Mouse (Mus musculus): ENCODE data around the gene Tha1.
"Not testable (repeated sequence)": the region's sequence is repeated elsewhere in the genome, so short reads cannot be mapped to it uniquely, and the experiment has no call there.

Tha1 gene

DNA sequence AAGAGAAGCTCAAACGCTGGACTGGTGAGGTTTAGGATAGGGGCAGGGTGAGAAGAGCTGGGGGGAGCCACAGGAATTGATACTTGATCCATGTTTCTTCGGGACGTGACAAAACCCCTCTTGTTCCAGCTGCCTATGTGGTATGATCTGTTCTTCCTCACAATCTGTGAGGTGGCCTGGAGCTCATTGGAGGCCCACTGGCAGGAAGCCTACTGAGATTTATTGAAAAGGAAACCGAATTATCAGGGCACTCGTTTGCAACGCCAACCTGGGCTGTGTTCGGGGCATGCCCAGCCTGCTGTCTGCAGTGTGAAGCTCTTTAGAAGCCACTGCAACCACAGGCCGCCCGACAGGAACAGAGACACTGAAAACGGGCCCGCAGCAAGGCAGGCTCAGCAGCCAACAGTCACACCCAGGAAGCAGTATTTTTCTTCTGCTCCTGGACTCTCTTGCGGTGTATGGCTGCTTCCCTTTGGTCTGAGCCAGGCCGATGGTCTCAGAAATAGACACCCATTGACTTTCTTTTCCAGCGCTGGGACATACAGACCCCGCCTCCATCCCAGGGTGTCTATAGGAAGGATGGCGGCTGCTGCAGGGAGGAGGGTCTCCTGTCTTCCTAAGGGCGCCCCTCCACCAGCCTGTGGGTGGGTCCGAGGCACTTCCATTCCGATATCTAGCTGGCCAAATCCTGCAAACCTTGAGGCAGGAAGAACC is 24.9 kb downstream of the Tha1 start:
- no peaks in the 10 kb centered on the region for H3K36me3 ChIP-seq (ENCODE audit: control insufficient read depth, insufficient read depth, low read length, poor library complexity, severe bottlenecking)
- peak; percentile 47 for DNase-seq (ENCODE audit: low read depth, low spot score)
- H3K27me3 ChIP-seq (ENCODE audit: control insufficient read depth, insufficient read depth, low read length, poor library complexity, severe bottlenecking) = no peaks in the 10 kb centered on the region

- Histone ChIP-seq H3K27me3 (ENCODE audit: control insufficient read depth, insufficient read depth, low read length, poor library complexity, severe bottlenecking) (no peaks in the 10 kb centered on the region), H3K36me3 (ENCODE audit: control insufficient read depth, insufficient read depth, low read length, poor library complexity, severe bottlenecking) (no peaks in the 10 kb centered on the region)
- no peak for DNase-seq (ENCODE audit: low read depth, low spot score)
These were observed 25.6 kb downstream of the Tha1 start for GRCm38 (mm10) chr11:117847593-117848215.

GRCm38 (mm10) chr11:117846640-117847039 is 26.6 kb downstream of the Tha1 start:
- DNase-seq (ENCODE audit: low read depth, low spot score) = peak; percentile 55
- no peaks in the 10 kb centered on the region for H3K27me3 ChIP-seq (ENCODE audit: control insufficient read depth, insufficient read depth, low read length, poor library complexity, severe bottlenecking)
- H3K36me3 ChIP-seq (ENCODE audit: control insufficient read depth, insufficient read depth, low read length, poor library complexity, severe bottlenecking) = no peaks in the 10 kb centered on the region

DNA sequence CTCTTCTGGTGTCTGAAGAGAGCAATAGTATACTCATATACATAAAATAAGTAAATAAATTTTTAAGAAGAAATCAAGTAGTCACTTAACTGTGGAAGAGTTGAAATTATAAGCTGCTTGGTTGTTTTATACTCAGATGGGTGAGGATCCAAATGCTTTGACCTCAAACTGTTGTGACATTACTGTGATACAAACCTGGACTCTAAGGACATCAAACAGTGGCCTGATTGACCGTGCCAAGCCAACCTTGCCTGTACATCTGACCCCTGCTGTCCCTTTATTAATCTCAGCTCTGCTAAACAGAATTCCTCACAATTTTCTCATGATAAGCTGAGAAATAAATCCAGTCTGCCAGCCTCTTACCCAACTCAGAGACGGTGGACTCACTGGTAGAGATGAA is 27.6 kb downstream of the Tha1 start:
- H3K27me3 ChIP-seq (ENCODE audit: control insufficient read depth, insufficient read depth, low read length, poor library complexity, severe bottlenecking) = no peaks in the 10 kb centered on the region
- no peaks in the 10 kb centered on the region for H3K36me3 ChIP-seq (ENCODE audit: control insufficient read depth, insufficient read depth, low read length, poor library complexity, severe bottlenecking)
- no peak for DNase-seq (ENCODE audit: low read depth, low spot score)

GRCm38 (mm10) chr11:117844997-117845396 is 28.3 kb downstream of the Tha1 start:
- DNase-seq (ENCODE audit: low read depth, low spot score) = no peak
- Histone ChIP-seq H3K36me3 (ENCODE audit: control insufficient read depth, insufficient read depth, low read length, poor library complexity, severe bottlenecking) (no peaks in the 10 kb centered on the region), H3K27me3 (ENCODE audit: control insufficient read depth, insufficient read depth, low read length, poor library complexity, severe bottlenecking) (no peaks in the 10 kb centered on the region)

GRCm38 (mm10) chr11:117843434-117843833 is 29.8 kb downstream of the Tha1 start:
- no peak for DNase-seq (ENCODE audit: low read depth, low spot score)
- Histone ChIP-seq H3K27me3 (ENCODE audit: control insufficient read depth, insufficient read depth, low read length, poor library complexity, severe bottlenecking) (no peaks in the 10 kb centered on the region), H3K36me3 (ENCODE audit: control insufficient read depth, insufficient read depth, low read length, poor library complexity, severe bottlenecking) (no peaks in the 10 kb centered on the region)

GRCm38 (mm10) chr11:117840910-117841309 is 32.4 kb downstream of the Tha1 start:
- DNase-seq (ENCODE audit: low read depth, low spot score) = no peak
- Histone ChIP-seq H3K36me3 (ENCODE audit: control insufficient read depth, insufficient read depth, low read length, poor library complexity, severe bottlenecking) (no peaks in the 10 kb centered on the region; the same call in 1 of the 2 replicates), H3K27me3 (ENCODE audit: control insufficient read depth, insufficient read depth, low read length, poor library complexity, severe bottlenecking) (no peaks in the 10 kb centered on the region)

GRCm38 (mm10) chr11:117839021-117839420 is 34.3 kb downstream of the Tha1 start:
- Histone ChIP-seq H3K27me3 (ENCODE audit: control insufficient read depth, insufficient read depth, low read length, poor library complexity, severe bottlenecking) (no peaks in the 10 kb centered on the region), H3K36me3 (ENCODE audit: control insufficient read depth, insufficient read depth, low read length, poor library complexity, severe bottlenecking) (peaks cover 2% of the 10 kb centered on the region)
- no peak for DNase-seq (ENCODE audit: low read depth, low spot score)

DNA sequence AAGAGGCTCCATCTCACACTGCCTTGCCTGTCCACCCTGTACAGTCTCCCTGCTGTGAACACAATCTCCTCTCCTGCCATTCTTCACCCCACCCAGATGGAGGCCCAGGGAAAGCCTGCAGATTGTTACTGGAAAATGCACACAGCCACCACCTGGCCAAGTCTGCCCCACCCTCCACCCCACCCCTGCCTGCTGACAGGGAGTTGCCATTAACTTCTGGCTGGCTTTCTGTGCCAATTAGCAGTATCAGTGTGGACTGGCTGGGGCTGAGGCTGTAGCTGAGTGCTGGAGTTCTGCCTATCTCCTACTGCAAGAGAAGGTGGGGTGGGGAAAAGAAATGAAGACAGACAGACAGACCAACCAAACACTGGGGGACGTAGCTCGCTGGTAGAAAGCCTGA is 34.7 kb downstream of the Tha1 start:
- no peak for DNase-seq (ENCODE audit: low read depth, low spot score)
- Histone ChIP-seq H3K36me3 (ENCODE audit: control insufficient read depth, insufficient read depth, low read length, poor library complexity, severe bottlenecking) (peaks cover 2% of the 10 kb centered on the region), H3K27me3 (ENCODE audit: control insufficient read depth, insufficient read depth, low read length, poor library complexity, severe bottlenecking) (no peaks in the 10 kb centered on the region)

DNA sequence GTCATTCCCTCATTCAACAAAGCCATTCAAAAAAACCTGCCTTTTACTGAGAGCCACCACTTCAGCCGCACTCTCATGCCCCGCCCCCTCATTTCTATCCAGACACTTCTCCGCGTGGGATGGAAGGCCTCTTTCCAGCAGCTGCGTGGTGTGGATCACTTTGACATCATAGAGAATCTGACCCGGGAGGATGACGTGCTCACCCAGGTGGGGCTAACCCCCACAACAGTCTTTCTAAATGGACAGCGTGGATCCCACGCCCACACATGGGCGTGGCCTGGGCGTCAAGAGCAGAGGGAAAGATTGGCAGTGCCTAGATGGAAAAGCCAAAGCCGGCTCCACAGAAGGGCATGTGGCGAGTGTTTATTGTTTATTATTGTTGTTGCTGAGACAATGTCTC is 37.0 kb downstream of the Tha1 start:
- H3K27me3 ChIP-seq (ENCODE audit: control insufficient read depth, insufficient read depth, low read length, poor library complexity, severe bottlenecking) = no peaks in the 10 kb centered on the region
- H3K36me3 ChIP-seq (ENCODE audit: control insufficient read depth, insufficient read depth, low read length, poor library complexity, severe bottlenecking) = peaks cover 2% of the 10 kb centered on the region
- no peak for DNase-seq (ENCODE audit: low read depth, low spot score)

DNA sequence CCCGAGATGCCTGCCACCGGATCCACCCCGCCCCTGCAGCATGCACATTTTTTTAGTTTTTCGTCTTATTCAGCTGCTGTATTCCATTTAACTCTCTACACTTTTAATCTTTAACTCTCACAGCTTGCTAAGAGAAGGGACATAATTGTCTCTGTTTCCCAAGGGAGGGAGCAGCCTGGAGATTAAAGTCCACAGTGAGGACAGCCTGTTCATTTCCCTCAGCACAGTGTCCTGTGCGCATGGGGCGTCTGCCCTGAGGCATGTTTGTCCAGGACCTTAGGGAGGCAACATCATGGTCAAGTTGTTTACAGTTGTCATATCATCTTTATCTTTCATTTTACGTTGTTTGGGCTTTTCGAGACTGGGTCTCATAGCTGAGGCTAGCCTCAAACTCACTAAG is 39.2 kb downstream of the Tha1 start:
- H3K27me3 ChIP-seq (ENCODE audit: control insufficient read depth, insufficient read depth, low read length, poor library complexity, severe bottlenecking) = no peaks in the 10 kb centered on the region
- peaks cover 2% of the 10 kb centered on the region for H3K36me3 ChIP-seq (ENCODE audit: control insufficient read depth, insufficient read depth, low read length, poor library complexity, severe bottlenecking)
- DNase-seq (ENCODE audit: low read depth, low spot score) = no peak

DNA sequence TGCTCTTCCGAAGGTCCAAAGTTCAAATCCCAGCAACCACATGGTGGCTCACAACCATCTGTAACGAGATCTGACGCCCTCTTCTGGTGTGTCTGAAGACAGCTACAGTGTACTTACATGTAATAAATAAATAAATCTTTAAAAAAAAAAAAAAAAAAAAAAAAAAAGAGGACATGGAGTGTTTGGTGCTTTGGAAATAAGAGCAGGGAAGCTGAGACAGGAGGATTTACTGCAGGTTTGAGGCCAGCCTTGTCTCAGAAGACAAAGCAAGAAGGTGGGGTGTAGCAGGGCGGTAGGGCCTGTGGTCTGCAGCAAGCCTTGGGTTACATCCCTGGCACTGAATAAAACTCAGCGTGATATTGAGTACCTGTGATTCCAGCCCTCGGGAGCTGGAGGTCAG is 39.8 kb downstream of the Tha1 start:
- H3K27me3 ChIP-seq (ENCODE audit: control insufficient read depth, insufficient read depth, low read length, poor library complexity, severe bottlenecking); H3K36me3 ChIP-seq (ENCODE audit: control insufficient read depth, insufficient read depth, low read length, poor library complexity, severe bottlenecking); DNase-seq (ENCODE audit: low read depth, low spot score): not testable (repeated sequence)

DNA sequence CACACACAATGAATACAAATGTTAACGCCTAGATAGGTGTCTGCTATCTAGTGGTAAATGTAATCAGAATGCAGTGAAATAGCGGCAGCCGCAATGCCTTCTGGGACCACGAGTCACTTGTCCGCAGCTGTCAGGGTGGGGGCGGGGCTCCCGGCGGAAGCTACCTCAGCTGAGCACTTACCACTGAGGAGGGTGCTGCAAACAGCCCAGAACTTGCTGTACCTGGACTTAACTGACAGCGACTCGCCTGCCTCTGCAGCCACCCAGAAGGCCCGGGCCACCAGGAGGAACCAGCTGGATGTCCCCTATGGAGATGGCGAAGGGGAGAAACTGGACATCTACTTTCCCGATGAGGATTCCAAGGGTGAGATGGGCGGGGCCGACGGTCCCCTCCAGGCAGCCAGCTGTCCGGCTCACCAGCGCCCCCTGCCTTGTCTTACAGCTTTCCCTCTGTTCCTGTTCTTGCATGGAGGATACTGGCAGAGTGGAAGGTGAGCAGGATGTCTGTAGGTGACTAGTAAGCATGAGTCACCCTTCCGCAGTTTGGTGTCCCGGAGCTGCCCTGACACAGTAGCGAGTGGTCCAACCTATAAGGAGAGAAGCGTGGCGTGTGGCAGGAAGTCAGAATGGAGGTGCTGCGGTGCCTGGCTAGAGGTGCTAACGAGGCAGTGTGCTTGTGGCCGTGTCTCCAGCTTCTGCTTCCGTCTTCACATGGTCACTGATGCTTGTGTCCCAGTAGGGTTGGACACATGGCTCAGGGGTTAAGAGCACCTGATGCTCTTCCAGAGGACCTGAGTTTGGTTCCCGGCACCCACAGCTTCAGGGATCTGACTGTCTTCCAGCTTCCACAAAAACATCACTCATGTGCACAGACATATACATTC is 41.0 kb downstream of the Tha1 start:
- peaks cover 2% of the 10 kb centered on the region for H3K36me3 ChIP-seq (ENCODE audit: control insufficient read depth, insufficient read depth, low read length, poor library complexity, severe bottlenecking)
- peak; percentile 96 for DNase-seq (ENCODE audit: low read depth, low spot score)
- H3K27me3 ChIP-seq (ENCODE audit: control insufficient read depth, insufficient read depth, low read length, poor library complexity, severe bottlenecking) = no peaks in the 10 kb centered on the region

- H3K27me3 ChIP-seq (ENCODE audit: control insufficient read depth, insufficient read depth, low read length, poor library complexity, severe bottlenecking) = no peaks in the 10 kb centered on the region
- no peak for DNase-seq (ENCODE audit: low read depth, low spot score)
- peaks cover 2% of the 10 kb centered on the region; the same call in 1 of the 2 replicates for H3K36me3 ChIP-seq (ENCODE audit: control insufficient read depth, insufficient read depth, low read length, poor library complexity, severe bottlenecking)
These were observed 42.9 kb downstream of the Tha1 start for GRCm38 (mm10) chr11:117830401-117830800.

- H3K27me3 ChIP-seq (ENCODE audit: control insufficient read depth, insufficient read depth, low read length, poor library complexity, severe bottlenecking) = no peaks in the 10 kb centered on the region
- H3K36me3 ChIP-seq (ENCODE audit: control insufficient read depth, insufficient read depth, low read length, poor library complexity, severe bottlenecking) = no peaks in the 10 kb centered on the region
- DNase-seq (ENCODE audit: low read depth, low spot score) = no peak
These were observed 43.5 kb downstream of the Tha1 start for GRCm38 (mm10) chr11:117829671-117830215.
